ENCODE assay signal across 10 mouse cellular contexts in genomic region chr1:37999552-37999951, GRCm38 (mm10). TPM values are rescaled to one million over a fixed set of nuclear protein-coding genes. Genes with fewer than 3 reads are reported as not detected.
DNase-seq lines count a peak whose midpoint lies in the region; ATAC-seq and TF ChIP-seq lines count a peak whose summit lies in the region.
"Had no signal": no experiment of that assay in that cellular context is flagged by ENCODE, and none has a peak within 500 bp of the region (broad histone marks: within the 10 kb centered on the region; RNA-seq: fewer than 3 reads in every experiment).

No protein-coding gene starts in this region.

- H3K79me2 ChIP-seq in CH12.LX (replicated peaks; ENCODE audit: control insufficient read depth, extremely low read depth, insufficient read depth, poor library complexity, severe bottlenecking): peaks cover 74% of the 10 kb centered on the region

- peak overlapping the region; percentile 90 for H3K4me2 ChIP-seq in heart, embryonic 11.5 days
- peak overlapping the region; percentile 48 for H3K4me2 ChIP-seq in CH12.LX (ENCODE audit: insufficient read depth, low read depth, poor library complexity, severe bottlenecking)
- H3K4me2 ChIP-seq in embryonic facial prominence, embryonic 14.5 days (ENCODE audit: low read depth, low read length): peak overlapping the region; percentile 68
- peak overlapping the region; percentile 89 for H3K4me2 ChIP-seq in liver, embryonic 15.5 days

- H3K36me3 ChIP-seq in heart, embryonic 11.5 days (ENCODE audit: control insufficient read depth, insufficient read depth, low read length): peaks cover 9% of the 10 kb centered on the region; the same call in 1 of the 2 replicates
- peaks cover 10 to 29% of the 10 kb centered on the region in 2 experiments for H3K36me3 ChIP-seq in CH12.LX (replicated peaks in 1 of 2; ENCODE audit: control insufficient read depth in 1 of 2, insufficient read depth in 1 of 2, low read length in 1 of 2)
- peaks cover 10% of the 10 kb centered on the region for H3K36me3 ChIP-seq in embryonic facial prominence, embryonic 14.5 days (ENCODE audit: control insufficient read depth, insufficient read depth, low read length)
- H3K36me3 ChIP-seq in liver, embryonic 15.5 days (replicated peaks): peaks cover 20% of the 10 kb centered on the region

- in situ Hi-C loops in CH12.LX (cut with MboI; ENCODE audit: low pct_ligation_motif_present, low pct_unique_long_range_greater_than_20kb, low sequenced_read_pairs): no loop called here

- no peak for TF ChIP-seq RAD21 in CH12.LX (IDR thresholded peaks at IDR 0.05; ENCODE audit: low read depth, low read length)

- H3K4me3 ChIP-seq in heart, embryonic 11.5 days (ENCODE audit: low read depth, low read length): peak overlapping the region; percentile 92; the same call in 1 of the 2 replicates
- H3K4me3 ChIP-seq in CH12.LX (replicated peaks in 1 of 3; ENCODE audit: low read depth in 2 of 3, low read length in 2 of 3, poor library complexity in 1 of 3): peak overlapping the region; percentile 37 to 82 (median 72)
- H3K4me3 ChIP-seq in embryonic facial prominence, embryonic 14.5 days (ENCODE audit: low read depth, low read length): no peak overlapping the region
- H3K4me3 ChIP-seq in liver, embryonic 15.5 days (replicated peaks): peak overlapping the region; percentile 98

- TF ChIP-seq CTCF in CH12.LX (conservative IDR thresholded peaks at IDR 0.05 in 1 of 2, IDR thresholded peaks at IDR 0.05 in 1 of 2; ENCODE audit: low read depth in 2 of 2, low read length in 2 of 2): no peak

- WGBS in heart, embryonic 11.5 days (ENCODE audit: insufficient replicate concordance): 66% methylated on average over 3 of the region's 3 CpGs
- whole genome bisulfite sequencing in embryonic facial prominence, embryonic 14.5 days: 81% methylated on average over 3 of the region's 3 CpGs
- 20% methylated on average over 3 of the region's 3 CpGs for WGBS in liver, embryonic 15.5 days (ENCODE audit: insufficient replicate concordance)

- TF ChIP-seq POLR2A in CH12.LX (IDR thresholded peaks at IDR 0.05; ENCODE audit: low read depth, low read length): no peak

- no peaks in the 10 kb centered on the region for H3K27me3 ChIP-seq in heart, embryonic 11.5 days (ENCODE audit: control insufficient read depth, insufficient read depth, low read length)
- H3K27me3 ChIP-seq in CH12.LX (replicated peaks): no peaks in the 10 kb centered on the region
- H3K27me3 ChIP-seq in embryonic facial prominence, embryonic 14.5 days (replicated peaks; ENCODE audit: control insufficient read depth, insufficient read depth, low read length): no peaks in the 10 kb centered on the region
- H3K27me3 ChIP-seq in liver, embryonic 15.5 days: no peaks in the 10 kb centered on the region

- intact Hi-C loops in gastrocnemius, postnatal 36 days (cut with DNase I): loop anchor here (5.0 kb wide), 2 partner anchors 128 to 132 kb away; partner anchors contain the start of genes Rev1 and Tsga10

- no peak for TF ChIP-seq EP300 in CH12.LX (IDR thresholded peaks at IDR 0.05; ENCODE audit: low read length)

- H3K27ac ChIP-seq in heart, embryonic 11.5 days (ENCODE audit: low read depth, low read length): no peak overlapping the region
- no peak overlapping the region for H3K27ac ChIP-seq in CH12.LX (ENCODE audit: insufficient read depth, low read depth)
- no peak overlapping the region for H3K27ac ChIP-seq in embryonic facial prominence, embryonic 14.5 days (replicated peaks; ENCODE audit: low read depth, low read length)
- H3K27ac ChIP-seq in liver, embryonic 15.5 days (replicated peaks): peak overlapping the region; percentile 93

- no peaks in the 10 kb centered on the region for H3K9me3 ChIP-seq in heart, embryonic 11.5 days (replicated peaks; ENCODE audit: control insufficient read depth, low read length)
- H3K9me3 ChIP-seq in CH12.LX (replicated peaks; ENCODE audit: low read length): no peaks in the 10 kb centered on the region
- no peaks in the 10 kb centered on the region for H3K9me3 ChIP-seq in embryonic facial prominence, embryonic 14.5 days (ENCODE audit: control insufficient read depth, low read length)
- no peaks in the 10 kb centered on the region for H3K9me3 ChIP-seq in liver, embryonic 15.5 days (replicated peaks)

- no peak for ATAC-seq in heart, embryonic 11.5 days (replicated peaks; ENCODE audit: insufficient number of reproducible peaks, low FRiP score, low TSS enrichment)
- ATAC-seq in embryonic facial prominence, embryonic 14.5 days (ENCODE audit: low read depth): no peak
- ATAC-seq in liver, embryonic 15.5 days (ENCODE audit: insufficient read depth): no peak

- dilution Hi-C loops in CH12.LX (cut with MboI; ENCODE audit: extremely low pct_ligation_motif_present, extremely low pct_unique_long_range_greater_than_20kb, low sequenced_read_pairs): no loop called here

- peaks cover 13% of the 10 kb centered on the region for H3K4me1 ChIP-seq in heart, embryonic 11.5 days (ENCODE audit: control insufficient read depth, insufficient read depth, low read length)
- H3K4me1 ChIP-seq in CH12.LX (ENCODE audit: control insufficient read depth in 1 of 2, insufficient read depth in 2 of 2): peaks cover 6 to 32% of the 10 kb centered on the region in 2 experiments; a peak in 3 of 4 replicates
- peaks cover 7% of the 10 kb centered on the region for H3K4me1 ChIP-seq in embryonic facial prominence, embryonic 14.5 days (ENCODE audit: control insufficient read depth, insufficient read depth, low read length)
- H3K4me1 ChIP-seq in liver, embryonic 15.5 days (replicated peaks): peaks cover 50% of the 10 kb centered on the region

- no peak overlapping the region; the same call in 1 of the 2 replicates for H3K9ac ChIP-seq in heart, embryonic 11.5 days (ENCODE audit: low read depth, low read length)
- peak overlapping the region; percentile 81 for H3K9ac ChIP-seq in CH12.LX (ENCODE audit: insufficient read depth, low read depth)
- 0 out of 2 replicates have a peak overlapping the region, but pooled peaks have one; percentile 90 for H3K9ac ChIP-seq in embryonic facial prominence, embryonic 14.5 days (ENCODE audit: low read depth, low read length)
- peak overlapping the region; percentile 94 for H3K9ac ChIP-seq in liver, embryonic 15.5 days

- no peak for DNase-seq in heart, adult 18-20 months
- DNase-seq in CH12.LX (ENCODE audit: extremely low read depth): no peak
- no peak for DNase-seq in embryonic facial prominence, embryonic 14.5 days (ENCODE audit: low spot score)
- no peak for DNase-seq in spleen, postnatal 10 days (ENCODE audit: low spot score in 2 of 2)
- DNase-seq in gastrocnemius, postnatal 36 days: no peak
- no peak for DNase-seq in spleen, adult 12 weeks (ENCODE audit: low spot score)
- DNase-seq: thymus, postnatal 25 days had no signal

TF ChIP-seq in CH12.LX, 34 proteins besides CTCF, POLR2A, EP300 and RAD21 (continues in another document):
- no peak for TF ChIP-seq MAX (IDR thresholded peaks at IDR 0.05; ENCODE audit: low read length)
- TF ChIP-seq GABPA (IDR thresholded peaks at IDR 0.05; ENCODE audit: insufficient replicate concordance, low read depth, low read length): no peak
- no peak for TF ChIP-seq ELF1 (IDR thresholded peaks at IDR 0.05; ENCODE audit: low read depth, low read length)
- no peak for TF ChIP-seq UBTF (IDR thresholded peaks at IDR 0.05; ENCODE audit: low read depth, low read length)
- TF ChIP-seq CHD2 (IDR thresholded peaks at IDR 0.05; ENCODE audit: low read length): no peak
- TF ChIP-seq ZNF384 (IDR thresholded peaks at IDR 0.05; ENCODE audit: low read depth, low read length): no peak
- no peak for TF ChIP-seq NRF1 (IDR thresholded peaks at IDR 0.05; ENCODE audit: low read depth, low read length)
- TF ChIP-seq ZMIZ1 (IDR thresholded peaks at IDR 0.05; ENCODE audit: low read depth, low read length): no peak
- TF ChIP-seq IRF4 (IDR thresholded peaks at IDR 0.05; ENCODE audit: low read depth, low read length): no peak
- TF ChIP-seq BHLHE40 (IDR thresholded peaks at IDR 0.05; ENCODE audit: low read depth, low read length): no peak
- no peak for TF ChIP-seq TCF12 (IDR thresholded peaks at IDR 0.05; ENCODE audit: low read depth, low read length)
- no peak for TF ChIP-seq SMC3 (IDR thresholded peaks at IDR 0.05; ENCODE audit: low read depth, low read length)
- TF ChIP-seq NELFE (IDR thresholded peaks at IDR 0.05; ENCODE audit: low read depth, low read length): no peak
- TF ChIP-seq KAT2A (IDR thresholded peaks at IDR 0.05; ENCODE audit: insufficient replicate concordance, low read length): no peak
- no peak for TF ChIP-seq JUN (IDR thresholded peaks at IDR 0.05; ENCODE audit: insufficient read depth, low read depth, low read length)

RNA-seq across cellular contexts. Expression of gene Eif5b, which starts 1.7 kb away (rescaled TPM):
- 24.6 and 27.2 TPM in 2 replicates for polyA plus RNA-seq in heart, embryonic 11.5 days (2014; fragmentation: Nextera tagmentation; extraction: Ambion mirVana)
- total RNA-seq in heart, adult 18-20 months (2021): 10 to 100 TPM; 50.2 to 54.9 TPM
- total RNA-seq in CH12.LX (2012; rRNA removed) (20.1 and 22.2 TPM in 2 replicates), CH12.LX (2014; rRNA removed) (23.5 and 29.8 TPM in 2 replicates)
- 99.5 and 101 TPM in 2 replicates for polyA plus RNA-seq in CH12.LX (2012; ENCODE audit: insufficient read length, low read depth)
- 24.5 and 25.1 TPM in 2 replicates for polyA plus RNA-seq in embryonic facial prominence, embryonic 14.5 days (2014; fragmentation: Nextera tagmentation; extraction: Ambion mirVana)
- polyA plus RNA-seq in liver, embryonic 15.5 days (2015; fragmentation: Nextera tagmentation; extraction: Ambion mirVana): 12.7 and 14.2 TPM in 2 replicates
- total RNA-seq in gastrocnemius, postnatal 36 days (2021): 10 to 100 TPM; 31.1 to 36.5 TPM

RNA-seq across cellular contexts. Expression of gene Txndc9, which starts 1.9 kb away (rescaled TPM):
- 120 and 126 TPM in 2 replicates for polyA plus RNA-seq in heart, embryonic 11.5 days (2014; fragmentation: Nextera tagmentation; extraction: Ambion mirVana)
- total RNA-seq in heart, adult 18-20 months (2021): 10 to 100 TPM; 51.9 to 61.4 TPM
- total RNA-seq in CH12.LX (2012; rRNA removed) (44.1 and 56.7 TPM in 2 replicates), CH12.LX (2014; rRNA removed) (82.1 and 90.8 TPM in 2 replicates)
- 99.5 and 108 TPM in 2 replicates for polyA plus RNA-seq in CH12.LX (2012; ENCODE audit: insufficient read length, low read depth)
- polyA plus RNA-seq in embryonic facial prominence, embryonic 14.5 days (2014; fragmentation: Nextera tagmentation; extraction: Ambion mirVana): 125 and 130 TPM in 2 replicates
- polyA plus RNA-seq in liver, embryonic 15.5 days (2015; fragmentation: Nextera tagmentation; extraction: Ambion mirVana): 58.6 and 60.3 TPM in 2 replicates
- 10 to 100 TPM; 27.0 to 31.0 TPM for total RNA-seq in gastrocnemius, postnatal 36 days (2021)

RNA-seq across cellular contexts. Expression of gene Lyg1, which starts 42.0 kb away (rescaled TPM):
- polyA plus RNA-seq in heart, embryonic 11.5 days (2014; fragmentation: Nextera tagmentation; extraction: Ambion mirVana): not detected in 2 replicates
- total RNA-seq in heart, adult 18-20 months (2021): not detected
- not detected in 2 replicates for total RNA-seq in CH12.LX (2012; rRNA removed)
- total RNA-seq in CH12.LX (2014; rRNA removed): not detected in 2 replicates
- not detected in 2 replicates for polyA plus RNA-seq in CH12.LX (2012; ENCODE audit: insufficient read length, low read depth)
- not detected in 2 replicates for polyA plus RNA-seq in embryonic facial prominence, embryonic 14.5 days (2014; fragmentation: Nextera tagmentation; extraction: Ambion mirVana)
- not detected in 2 replicates for polyA plus RNA-seq in liver, embryonic 15.5 days (2015; fragmentation: Nextera tagmentation; extraction: Ambion mirVana)
- not detected for total RNA-seq in gastrocnemius, postnatal 36 days (2021)
- polyA plus RNA-seq: neural tube, embryonic 14.5 days had no signal
